Mouse (Mus musculus) embryonic facial prominence, embryonic 12.5 days (tissue): ENCODE results near the gene Mettl24. TPM values are rescaled to one million over a fixed set of nuclear protein-coding genes. Genes with fewer than 3 reads are reported as not detected.

Source experiments
- ATAC-seq: fragments of 200-750 bp; cut with Nextera tagmentation; 2 replicates; pipeline ENCODE4 v1.8.0; 2017; ENCODE audit not compliant: insufficient number of reproducible peaks, insufficient read depth, low FRiP score, low TSS enrichment
- H3K27ac ChIP-seq: fragments of 300-500 bp; sonication (generic); 2 replicates; pipeline ENCODE4 v1.5.1; 2016; ENCODE audit warnings: mild to moderate bottlenecking
- H3K27me3 ChIP-seq: fragments of 300-500 bp; sonication (generic); 2 replicates; pipeline ENCODE4 v1.6.1; 2016; ENCODE audit warnings: mild to moderate bottlenecking, moderate library complexity
- H3K36me3 ChIP-seq: fragments of 300-500 bp; sonication (generic); 2 replicates; pipeline ENCODE4 v1.6.1; 2016; ENCODE audit warnings: mild to moderate bottlenecking
- H3K4me1 ChIP-seq: fragments of 300-500 bp; sonication (generic); 2 replicates; pipeline ENCODE4 v1.6.1; 2016
- H3K4me2 ChIP-seq: fragments of 300-500 bp; sonication (generic); replicated peaks from 2 replicates; pipeline ENCODE4 v1.6.1; 2016; ENCODE audit warnings: mild to moderate bottlenecking, moderate library complexity
- H3K4me3 ChIP-seq: fragments of 300-500 bp; sonication (generic); 2 replicates; pipeline ENCODE4 v1.5.1; 2016; ENCODE audit warnings: mild to moderate bottlenecking
- H3K9ac ChIP-seq: fragments of 300-500 bp; sonication (generic); 2 replicates; pipeline ENCODE4 v1.6.1; 2016; ENCODE audit warnings: mild to moderate bottlenecking, moderate library complexity
- H3K9me3 ChIP-seq: fragments of 300-500 bp; sonication (generic); 2 replicates; pipeline ENCODE4 v1.6.1; 2016; ENCODE audit warnings: mild to moderate bottlenecking, moderate library complexity
- WGBS: fragments of 180-500 bp; shearing (Covaris S2); methylation state at CpG from one replicate; pipeline ENCODE4 v1.1.7; 2016; 5-methylcytosine and 5-hydroxymethylcytosine counted together
- polyA plus RNA-seq: library from polyadenylated mRNA; unstranded; fragments of >200 nt; fragmentation: Nextera tagmentation; extraction: Ambion mirVana; gene quantifications from 2 replicates; pipeline ENCODE4 v1.2.1, GENCODE M21; 2016

Gene Mettl24
- polyA plus RNA-seq, result 0.96 and 1.1 TPM in 2 replicates

- Histone ChIP-seq H3K4me1 (peaks cover 10% of the 10 kb centered on the region), H3K9ac (peak within 1 kb of the TSS; percentile 67), H3K36me3 (no peaks in the 10 kb centered on the region), H3K4me3 (peak within 1 kb of the TSS; percentile 60), H3K27ac (no peak within 1 kb of the TSS), H3K9me3 (no peaks in the 10 kb centered on the region), H3K27me3 (no peaks in the 10 kb centered on the region), H3K4me2 (peak within 1 kb of the TSS; percentile 99)
- ATAC-seq, result peak; percentile 76; the same call in 1 of the 2 replicates
- under 1% methylated on average over 50 of the region's 50 CpGs for WGBS
Observed at GRCm38 (mm10) chr10:40683092-40683867, at the start of gene Mettl24. TSS of gene Mettl24 (plus strand) at chr10:40683282.

- Histone ChIP-seq H3K4me2 (no peak overlapping the region), H3K9ac (no peak overlapping the region), H3K36me3 (no peaks in the 10 kb centered on the region), H3K4me1 (peaks cover 13% of the 10 kb centered on the region), H3K27ac (no peak overlapping the region), H3K27me3 (no peaks in the 10 kb centered on the region), H3K9me3 (no peaks in the 10 kb centered on the region), H3K4me3 (no peak overlapping the region)
- no peak for ATAC-seq
- 59% methylated on average over 10 of the region's 10 CpGs for WGBS
Observed at GRCm38 (mm10) chr10:40637331-40637730, 45.8 kb upstream of the Mettl24 start.

- Histone ChIP-seq H3K4me3 (no peak overlapping the region), H3K9ac (no peak overlapping the region), H3K27me3 (no peaks in the 10 kb centered on the region), H3K36me3 (no peaks in the 10 kb centered on the region), H3K4me2 (no peak overlapping the region), H3K4me1 (peaks cover 13% of the 10 kb centered on the region), H3K9me3 (no peaks in the 10 kb centered on the region), H3K27ac (no peak overlapping the region)
- ATAC-seq, result no peak
- 54% methylated on average over 7 of the region's 7 CpGs for WGBS
Observed at GRCm38 (mm10) chr10:40638276-40638675, 44.8 kb upstream of the Mettl24 start.

GRCm38 (mm10) chr10:40638823-40639819 lies 44.0 kb upstream of the Mettl24 start:
- Histone ChIP-seq H3K4me2 (no peak overlapping the region), H3K4me1 (peaks cover 13% of the 10 kb centered on the region), H3K9ac (no peak overlapping the region), H3K27ac (no peak overlapping the region), H3K4me3 (no peak overlapping the region), H3K27me3 (no peaks in the 10 kb centered on the region), H3K36me3 (no peaks in the 10 kb centered on the region), H3K9me3 (no peaks in the 10 kb centered on the region)
- 0 out of 2 replicates have a peak, but pooled peaks have one; percentile 52 for ATAC-seq
- 52% methylated on average over 26 of the region's 26 CpGs for WGBS

- Histone ChIP-seq H3K9ac (no peak overlapping the region), H3K36me3 (no peaks in the 10 kb centered on the region), H3K4me2 (no peak overlapping the region), H3K27me3 (no peaks in the 10 kb centered on the region), H3K4me3 (no peak overlapping the region), H3K4me1 (peaks cover 13% of the 10 kb centered on the region), H3K9me3 (no peaks in the 10 kb centered on the region), H3K27ac (no peak overlapping the region)
- ATAC-seq, result no peak
- WGBS, result 91% methylated on average over 4 of the region's 4 CpGs
Observed at GRCm38 (mm10) chr10:40640406-40640805, 42.7 kb upstream of the Mettl24 start.

- WGBS, result 82% methylated on average over 7 of the region's 7 CpGs
Observed at GRCm38 (mm10) chr10:40641901-40642300, 41.2 kb upstream of the Mettl24 start.

GRCm38 (mm10) chr10:40643126-40643525 lies 40.0 kb upstream of the Mettl24 start:
- peaks cover 12% of the 10 kb centered on the region for H3K4me1 ChIP-seq
- H3K4me3 ChIP-seq, result no peak overlapping the region
- no peak overlapping the region for H3K9ac ChIP-seq
- whole genome bisulfite sequencing, result 79% methylated on average over 5 of the region's 5 CpGs
- H3K27ac ChIP-seq, result no peak overlapping the region
- no peaks in the 10 kb centered on the region; the same call in 1 of the 2 replicates for H3K9me3 ChIP-seq
- H3K27me3 ChIP-seq, result no peaks in the 10 kb centered on the region; the same call in 1 of the 2 replicates
- H3K36me3 ChIP-seq, result no peaks in the 10 kb centered on the region
- no peak for ATAC-seq
- H3K4me2 ChIP-seq, result no peak overlapping the region

More at GRCm38 (mm10) chr10:40641901-40642300, 41.2 kb upstream of the Mettl24 start:
- no peak overlapping the region for H3K9ac ChIP-seq
- H3K4me3 ChIP-seq, result no peak overlapping the region
- no peak for ATAC-seq
- H3K4me1 ChIP-seq, result peaks cover 13% of the 10 kb centered on the region
- H3K36me3 ChIP-seq, result no peaks in the 10 kb centered on the region
- no peaks in the 10 kb centered on the region; the same call in 1 of the 2 replicates for H3K9me3 ChIP-seq
- H3K4me2 ChIP-seq, result no peak overlapping the region
- no peaks in the 10 kb centered on the region; the same call in 1 of the 2 replicates for H3K27me3 ChIP-seq
- no peak overlapping the region for H3K27ac ChIP-seq

- H3K4me3 ChIP-seq, result no peak overlapping the region
- H3K9ac ChIP-seq, result no peak overlapping the region
- 62% methylated on average over 9 of the region's 9 CpGs for WGBS
- H3K9me3 ChIP-seq, result no peaks in the 10 kb centered on the region; the same call in 1 of the 2 replicates
- no peak for ATAC-seq
- H3K27me3 ChIP-seq, result no peaks in the 10 kb centered on the region; the same call in 1 of the 2 replicates
- H3K36me3 ChIP-seq, result no peaks in the 10 kb centered on the region
- H3K4me1 ChIP-seq, result peaks cover 2% of the 10 kb centered on the region
- H3K4me2 ChIP-seq, result no peak overlapping the region
- no peak overlapping the region for H3K27ac ChIP-seq
Observed at GRCm38 (mm10) chr10:40644456-40644855, 38.6 kb upstream of the Mettl24 start.

GRCm38 (mm10) chr10:40645346-40645745 lies 37.7 kb upstream of the Mettl24 start:
- WGBS, result 75% methylated on average over 1 of the region's 1 CpGs
- Histone ChIP-seq H3K9ac (no peak overlapping the region), H3K36me3 (no peaks in the 10 kb centered on the region), H3K4me1 (no peaks in the 10 kb centered on the region), H3K27me3 (no peaks in the 10 kb centered on the region; the same call in 1 of the 2 replicates), H3K9me3 (no peaks in the 10 kb centered on the region; the same call in 1 of the 2 replicates), H3K4me3 (no peak overlapping the region), H3K27ac (no peak overlapping the region), H3K4me2 (no peak overlapping the region)
- no peak for ATAC-seq

GRCm38 (mm10) chr10:40648776-40649175 lies 34.3 kb upstream of the Mettl24 start:
- 88% methylated on average over 12 of the region's 12 CpGs for WGBS
- no peak overlapping the region for H3K4me3 ChIP-seq
- H3K4me2 ChIP-seq, result no peak overlapping the region
- H3K4me1 ChIP-seq, result no peaks in the 10 kb centered on the region
- H3K9ac ChIP-seq, result no peak overlapping the region
- no peaks in the 10 kb centered on the region; the same call in 1 of the 2 replicates for H3K9me3 ChIP-seq
- no peak overlapping the region for H3K27ac ChIP-seq
- no peak for ATAC-seq
- no peaks in the 10 kb centered on the region; the same call in 1 of the 2 replicates for H3K27me3 ChIP-seq
- no peaks in the 10 kb centered on the region for H3K36me3 ChIP-seq

GRCm38 (mm10) chr10:40649634-40650033 lies 33.4 kb upstream of the Mettl24 start:
- Histone ChIP-seq H3K4me3 (no peak overlapping the region), H3K36me3 (no peaks in the 10 kb centered on the region), H3K27ac (no peak overlapping the region), H3K4me1 (no peaks in the 10 kb centered on the region), H3K4me2 (no peak overlapping the region), H3K27me3 (no peaks in the 10 kb centered on the region; the same call in 1 of the 2 replicates), H3K9ac (no peak overlapping the region), H3K9me3 (no peaks in the 10 kb centered on the region; the same call in 1 of the 2 replicates)
- 27% methylated on average over 4 of the region's 4 CpGs for WGBS
- no peak for ATAC-seq
